Mouse (Mus musculus) neutrophil, adult 65 days (primary cell): Measurements from ENCODE around the gene Cntd1. TPM values are rescaled to one million over a fixed set of nuclear protein-coding genes. Genes with fewer than 3 reads are reported as not detected.

Experiments used
- total RNA-seq: library from RNA; stranded (reverse); gene quantifications from 2 replicates; pipeline ENCODE4 v1.2.4, GENCODE M21; 2023

Cntd1 gene
- total RNA-seq = 0.32 and 0.43 TPM in 2 replicates

DNA sequence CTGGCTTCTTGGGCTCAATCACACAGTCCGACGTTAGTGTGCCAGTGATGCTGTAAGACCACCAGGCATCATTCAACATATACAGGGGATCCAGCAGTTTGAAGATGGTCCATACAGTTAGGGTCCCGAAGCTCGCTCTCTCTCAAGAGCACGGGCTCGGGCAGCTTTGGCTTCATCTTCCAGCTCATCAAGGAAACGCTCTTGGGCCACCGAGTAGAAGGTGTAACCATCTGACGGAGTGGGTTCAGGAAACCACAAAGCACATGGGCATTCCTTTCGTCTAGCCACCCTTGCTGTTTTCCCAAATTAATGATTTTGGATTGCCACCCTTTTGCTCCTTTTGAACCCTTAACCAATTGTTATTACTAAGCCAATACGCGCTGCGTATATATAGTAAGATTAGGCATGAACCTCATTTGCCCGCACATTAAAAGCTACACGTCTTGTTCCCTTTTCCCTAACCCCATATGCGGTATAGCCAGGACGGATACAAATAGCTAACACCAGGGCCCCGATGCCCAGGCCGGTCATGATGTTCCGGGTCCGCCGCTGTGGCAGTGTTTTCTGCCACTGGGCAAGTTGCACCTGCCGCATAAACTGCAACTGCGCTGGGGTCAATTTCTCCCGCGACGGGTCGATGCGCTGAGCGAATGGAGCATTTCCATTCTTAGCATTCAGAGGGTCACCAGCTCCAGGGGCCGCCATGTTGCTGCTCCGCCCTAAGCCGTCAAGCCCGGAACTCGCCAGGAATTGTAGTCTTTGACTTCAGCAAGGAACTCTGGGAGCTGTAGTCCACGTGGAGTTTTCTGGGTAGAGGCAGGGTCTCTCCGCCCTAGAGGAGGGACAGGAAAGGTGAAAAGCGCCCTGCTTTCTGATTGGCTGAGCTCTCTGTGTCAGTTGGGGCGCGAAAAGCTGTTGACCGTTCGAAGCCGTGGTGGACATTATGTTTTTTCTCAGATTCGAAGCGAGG lies at the start of gene Cntd1, which contains the start of gene Coa3:
Gene Cntd1, plus strand, starts transcription at position 790 of the 970 bp plus-strand sequence.
Gene Coa3, minus strand, starts transcription at position 892 of the 970 bp plus-strand sequence.

DNA sequence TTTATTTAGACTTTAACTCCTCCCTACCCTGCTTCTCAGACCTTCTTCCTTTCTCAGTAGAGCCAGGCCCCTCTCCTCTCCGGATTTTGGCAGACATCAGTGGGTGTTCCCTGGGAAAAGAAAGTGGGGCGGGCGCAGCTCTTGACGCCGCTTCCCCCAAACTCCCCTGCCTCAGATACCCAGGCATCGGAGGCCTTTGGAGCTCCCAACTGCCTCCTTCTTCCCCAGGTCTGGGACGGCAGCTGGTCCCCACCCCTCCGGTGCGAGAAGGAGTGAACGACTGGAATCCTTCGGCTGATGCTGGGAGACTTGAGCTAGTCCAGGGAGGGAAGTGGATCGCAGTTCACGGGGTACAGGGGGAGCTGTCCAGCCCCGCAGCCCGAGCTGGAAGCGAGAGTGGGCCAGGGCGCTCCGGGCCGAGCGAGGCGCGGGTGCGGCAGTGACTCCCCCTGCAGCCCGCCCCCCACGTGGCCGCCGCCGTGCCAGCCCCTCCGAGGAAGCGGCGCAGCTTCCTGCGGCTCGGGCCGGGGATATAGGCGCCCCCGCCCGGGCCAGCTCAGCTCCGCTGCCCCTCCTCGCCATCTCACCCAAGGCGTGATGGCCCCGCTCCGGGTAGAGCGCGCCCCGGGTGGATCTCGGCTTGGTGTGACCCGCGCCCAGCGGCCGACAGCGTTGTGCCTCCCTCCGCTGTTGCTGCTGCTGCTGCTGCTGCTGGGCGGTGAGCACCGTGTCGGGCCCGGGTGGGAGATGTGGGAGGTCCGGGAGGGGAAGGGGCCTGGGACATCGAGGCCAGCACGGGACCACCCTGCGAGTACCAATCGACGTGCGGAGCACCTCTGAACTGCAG lies 32.7 kb upstream of the Cntd1 start, which contains the start of gene Ramp2:
Gene Ramp2, plus strand, starts transcription at position 174 of the 847 bp plus-strand sequence.

DNA sequence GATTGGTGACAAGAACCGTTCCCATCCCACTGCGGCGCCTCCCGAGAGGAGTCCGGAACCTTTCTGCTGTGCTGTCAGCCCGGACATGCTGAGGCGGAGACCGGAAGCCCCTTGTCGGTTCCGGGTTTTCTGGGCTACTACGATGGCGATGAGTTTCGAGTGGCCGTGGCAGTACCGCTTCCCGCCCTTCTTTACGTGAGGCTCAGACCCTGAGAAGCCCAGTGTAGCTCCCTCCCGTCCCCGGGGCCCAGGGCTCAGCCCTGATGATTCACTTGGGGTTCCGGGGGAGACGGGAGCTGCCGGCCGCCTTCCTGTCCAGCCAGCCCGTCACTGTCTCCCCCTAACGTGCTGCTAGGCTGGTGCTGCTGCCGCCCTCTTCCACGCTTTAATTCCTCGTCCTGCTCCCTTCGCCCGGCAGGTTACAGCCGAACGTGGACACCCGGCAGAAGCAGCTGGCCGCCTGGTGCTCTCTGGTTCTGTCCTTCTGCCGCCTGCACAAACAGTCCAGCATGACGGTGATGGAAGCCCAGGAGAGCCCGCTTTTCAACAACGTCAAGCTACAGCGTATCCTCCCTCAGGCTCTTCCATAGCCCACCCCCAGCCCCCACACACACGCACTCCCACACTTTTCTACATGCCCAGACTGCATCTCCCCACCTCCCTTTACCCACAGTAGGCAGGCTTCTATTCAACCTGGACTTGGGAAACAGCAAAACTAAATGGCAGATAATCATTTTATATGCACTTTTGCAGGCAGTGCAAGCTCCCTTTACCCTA lies 25.0 kb upstream of the Cntd1 start, which contains the start of gene Vps25:
Gene Vps25, plus strand, starts transcription at position 95 of the 777 bp plus-strand sequence.

GRCm38 (mm10) chr11:101259948-101260825 lies 18.6 kb upstream of the Cntd1 start, which contains the start of gene Wnk4:
Wnk4 (plus strand) TSS chr11:101260567.

GRCm38 (mm10) chr11:101302004-101302798 lies 23.4 kb downstream of the Cntd1 start, which contains the start of gene Becn1:
Becn1 (minus strand) TSS chr11:101302286.

GRCm38 (mm10) chr11:101315665-101316500 lies 37.1 kb downstream of the Cntd1 start, which contains the start of gene Psme3:
Psme3 (plus strand) TSS chr11:101316213.

DNA sequence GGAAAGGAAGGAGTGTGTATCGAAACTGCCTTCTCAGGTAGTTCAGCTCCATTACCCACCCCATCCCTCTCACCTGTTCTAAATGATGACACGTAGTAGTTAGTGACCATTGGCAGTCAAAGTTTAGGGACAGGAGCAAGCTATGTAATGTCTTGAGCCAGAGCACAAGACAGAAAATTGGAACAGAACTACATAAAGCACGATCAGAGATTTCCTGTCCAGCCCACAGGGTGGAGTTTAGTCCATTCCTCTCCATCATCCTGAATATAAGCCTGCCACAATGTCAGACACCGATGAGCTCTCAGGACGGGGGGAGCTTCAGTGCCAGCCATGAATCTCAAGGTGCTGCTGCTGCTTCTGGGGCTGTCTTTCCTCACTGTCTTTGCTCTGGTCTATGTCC lies 46.0 kb downstream of the Cntd1 start, which contains the start of gene Aoc2:
Gene Aoc2, plus strand, starts transcription at position 301 of the 400 bp plus-strand sequence.

DNA sequence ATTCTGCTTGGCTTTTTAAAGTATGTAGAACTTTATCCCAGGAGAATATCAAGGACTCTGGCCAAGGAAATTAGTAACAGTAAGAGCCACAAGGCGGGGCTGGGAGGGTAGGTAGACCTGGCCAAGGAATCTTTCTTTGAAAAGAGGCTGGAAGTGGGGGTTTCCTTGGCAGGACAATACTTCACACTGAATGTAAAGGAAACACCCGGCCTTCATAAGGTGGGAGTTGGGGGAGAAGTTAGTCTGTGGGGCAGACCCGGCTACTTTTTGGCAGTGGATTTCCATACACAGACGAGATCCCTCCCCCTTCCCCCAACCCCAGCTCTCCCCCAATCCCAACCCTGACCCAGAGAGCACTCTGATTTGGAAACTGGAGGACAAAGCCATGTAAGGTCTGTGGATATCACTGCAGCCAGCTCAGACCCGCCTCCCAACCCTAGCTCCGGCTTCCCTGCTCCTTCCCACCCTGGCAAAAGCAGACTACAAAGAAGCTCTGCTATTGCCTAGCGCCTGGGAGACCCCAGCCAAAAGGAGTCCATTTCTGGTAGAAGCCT lies 51.6 kb downstream of the Cntd1 start, which contains the start of gene Aoc3:
Gene Aoc3, plus strand, starts transcription at position 235 of the 554 bp plus-strand sequence.

Other genes starting within 250 kb of the Cntd1 start
- 6.4 and 8.0 TPM in 2 replicates for gene Naglu, start 209.0 kb upstream of the Cntd1 start, total RNA-seq
- 1.2 and 1.9 TPM in 2 replicates for gene Hsd17b1, start 200.6 kb upstream of the Cntd1 start, total RNA-seq
- 9.2 and 9.9 TPM in 2 replicates for gene Coasy, start 196.4 kb upstream of the Cntd1 start, total RNA-seq
- 34.2 and 43.5 TPM in 2 replicates for gene Mlx, start 191.7 kb upstream of the Cntd1 start, total RNA-seq
- gene Psmc3ip, start 183.6 kb upstream of the Cntd1 start, total RNA-seq = 3.6 and 3.7 TPM in 2 replicates
- gene Retreg3, start 159.1 kb upstream of the Cntd1 start, total RNA-seq = 24.0 and 28.6 TPM in 2 replicates
- gene Tubg1, start 159.1 kb upstream of the Cntd1 start, total RNA-seq = 9.6 and 12.6 TPM in 2 replicates
- gene Tubg2, start 123.1 kb upstream of the Cntd1 start, total RNA-seq = 0.59 and 1.2 TPM in 2 replicates
- gene Cntnap1, start 108.5 kb upstream of the Cntd1 start, total RNA-seq = 0.66 TPM in 2 replicates
- 1.9 and 2.7 TPM in 2 replicates for gene Plekhh3, start 107.7 kb upstream of the Cntd1 start, total RNA-seq
- gene Ccr10, start 103.6 kb upstream of the Cntd1 start, total RNA-seq = 0.29 and 0.63 TPM in 2 replicates
- gene Ezh1, start 52.5 kb upstream of the Cntd1 start, total RNA-seq = 36.3 and 45.9 TPM in 2 replicates
- gene Ramp2, start 33.0 kb upstream of the Cntd1 start, total RNA-seq = 0.41 TPM in 1 of 2 replicates, not detected in the other
- gene Vps25, start 25.3 kb upstream of the Cntd1 start, total RNA-seq = 63.2 and 66.1 TPM in 2 replicates
- gene Wnk4, start 18.4 kb upstream of the Cntd1 start, total RNA-seq = 1.9 and 2.3 TPM in 2 replicates
- gene Coa3, start 102 bp downstream of the Cntd1 start, total RNA-seq = 25.3 and 30.8 TPM in 2 replicates
- gene Becn1, start 23.3 kb downstream of the Cntd1 start, total RNA-seq = 150 and 240 TPM in 2 replicates
- 59.9 and 64.2 TPM in 2 replicates for gene Psme3, start 37.2 kb downstream of the Cntd1 start, total RNA-seq
- 2.7 and 4.6 TPM in 2 replicates for gene Aoc2, start 46.1 kb downstream of the Cntd1 start, total RNA-seq
- gene Aoc3, start 51.6 kb downstream of the Cntd1 start, total RNA-seq = not detected in 2 replicates
- not detected in 2 replicates for gene G6pc, start 88.5 kb downstream of the Cntd1 start, total RNA-seq
- gene Aarsd1, start 138.6 kb downstream of the Cntd1 start, total RNA-seq = 12.1 and 12.4 TPM in 2 replicates
- gene Gm27029, start 145.8 kb downstream of the Cntd1 start, total RNA-seq = 0.43 TPM in 1 of 2 replicates, not detected in the other
- 10.3 and 14.3 TPM in 2 replicates for gene Rundc1, start 146.1 kb downstream of the Cntd1 start, total RNA-seq
- gene Ptges3l, start 146.3 kb downstream of the Cntd1 start, total RNA-seq = 0.60 and 0.98 TPM in 2 replicates
- gene Rpl27, start 163.3 kb downstream of the Cntd1 start, total RNA-seq = 37.3 and 45.6 TPM in 2 replicates
- 23.6 and 24.5 TPM in 2 replicates for gene Ifi35, start 169.4 kb downstream of the Cntd1 start, total RNA-seq
- gene Rnd2, start 186.0 kb downstream of the Cntd1 start, total RNA-seq = 0.32 and 0.66 TPM in 2 replicates
- gene Vat1, start 187.2 kb downstream of the Cntd1 start, total RNA-seq = 16.5 and 19.8 TPM in 2 replicates